Mouse (Mus musculus) right cerebral cortex, postnatal 4 days (tissue): ENCODE measurements around the gene Igflr1.

Experiments used
- DNase-seq: peaks from one replicate; pipeline ENCODE4 v3.0.0-alpha.2; 2022

Igflr1 gene

DNA sequence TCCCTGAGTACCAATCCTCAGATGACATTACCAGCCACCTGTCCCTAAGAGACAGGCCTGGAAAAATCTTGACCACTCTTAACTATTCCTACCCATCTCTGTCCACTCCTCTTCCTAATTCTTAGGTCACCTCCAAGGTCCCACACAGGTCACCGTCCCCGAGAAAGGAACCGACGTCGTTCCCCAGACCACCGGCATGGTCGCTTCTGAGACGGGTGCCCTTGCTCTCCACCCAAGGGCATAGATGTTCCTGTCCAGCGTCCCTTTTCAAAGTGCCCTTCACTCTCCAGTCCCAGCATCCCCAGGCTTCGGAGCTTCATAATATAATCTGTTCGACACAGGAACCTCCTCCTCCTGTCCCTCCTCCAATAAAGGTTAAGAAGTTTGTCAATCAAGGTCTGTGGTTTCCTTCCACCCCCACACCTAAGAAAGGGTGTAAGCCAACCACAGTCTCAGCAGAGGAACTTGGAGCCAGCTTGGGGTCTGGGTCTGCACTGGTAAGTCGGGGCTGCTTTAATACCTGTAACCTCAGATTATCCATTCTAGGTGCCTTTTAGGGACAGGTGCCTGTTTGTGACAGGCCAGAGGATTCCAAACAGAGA lies at the start of gene Igflr1:
Gene Igflr1, plus strand, starts transcription at position 458 of the 602 bp plus-strand sequence.
- DNase-seq = no peak

DNA sequence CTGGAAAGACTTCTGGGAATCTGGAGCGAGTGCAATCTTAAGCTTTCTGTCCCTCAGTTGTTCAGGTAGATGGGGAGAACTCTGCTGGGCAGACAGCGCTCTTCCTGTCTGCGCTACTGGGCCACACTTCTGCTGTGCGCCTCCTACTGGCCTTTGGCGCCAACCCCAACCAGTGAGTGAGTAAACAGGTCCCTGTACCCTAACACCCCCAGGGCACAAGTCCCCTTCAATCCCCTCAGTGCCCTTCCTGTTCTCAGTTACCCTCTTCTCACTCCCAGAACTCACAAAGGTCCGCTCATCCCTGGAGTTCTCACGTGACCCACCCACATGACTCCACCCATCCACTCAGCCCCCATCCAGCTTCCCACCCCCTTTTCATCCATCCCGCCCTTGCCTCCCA lies 46.9 kb upstream of the Igflr1 start:
- no peak for DNase-seq

DNA sequence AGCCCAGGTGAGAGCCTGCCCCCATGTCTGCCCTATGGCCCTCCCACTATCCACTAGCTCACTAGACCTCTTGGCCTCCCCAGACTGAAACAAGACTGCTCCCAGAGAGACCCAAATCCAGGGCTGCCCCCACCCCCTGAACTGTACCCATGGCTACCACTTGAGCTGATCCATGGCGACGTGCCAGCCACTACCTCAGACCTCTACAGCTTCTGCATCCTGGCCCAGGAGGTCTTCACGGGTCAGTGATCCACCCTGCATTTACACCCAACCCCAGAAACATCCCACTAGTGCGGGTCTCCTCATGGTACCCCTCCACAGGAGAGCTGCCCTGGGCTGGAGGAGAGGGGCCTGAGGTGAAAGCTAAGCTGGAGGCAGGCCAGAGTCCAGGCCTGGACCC lies 44.8 kb upstream of the Igflr1 start:
- DNase-seq = peak; percentile 52

DNA sequence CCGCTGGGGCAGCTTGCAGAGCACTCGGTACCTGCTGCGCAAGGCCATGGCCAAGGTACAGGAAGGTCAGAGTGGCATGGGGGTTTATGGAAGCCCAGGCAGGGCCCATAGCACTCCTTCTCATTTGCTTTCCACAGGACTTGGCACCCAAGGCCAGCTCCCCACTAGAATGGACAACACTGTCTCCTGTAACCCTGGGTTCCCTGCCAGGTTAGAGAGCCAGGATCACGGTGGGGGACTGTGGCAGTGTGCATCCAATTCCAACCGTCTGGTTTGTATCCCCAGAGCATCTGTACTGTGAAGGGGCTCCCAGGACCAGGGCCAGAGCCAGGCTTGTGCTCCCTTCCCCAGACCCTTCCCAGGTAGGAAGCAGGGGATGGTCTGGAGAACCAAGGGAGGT lies 44.4 kb upstream of the Igflr1 start:
- DNase-seq = no peak

DNA sequence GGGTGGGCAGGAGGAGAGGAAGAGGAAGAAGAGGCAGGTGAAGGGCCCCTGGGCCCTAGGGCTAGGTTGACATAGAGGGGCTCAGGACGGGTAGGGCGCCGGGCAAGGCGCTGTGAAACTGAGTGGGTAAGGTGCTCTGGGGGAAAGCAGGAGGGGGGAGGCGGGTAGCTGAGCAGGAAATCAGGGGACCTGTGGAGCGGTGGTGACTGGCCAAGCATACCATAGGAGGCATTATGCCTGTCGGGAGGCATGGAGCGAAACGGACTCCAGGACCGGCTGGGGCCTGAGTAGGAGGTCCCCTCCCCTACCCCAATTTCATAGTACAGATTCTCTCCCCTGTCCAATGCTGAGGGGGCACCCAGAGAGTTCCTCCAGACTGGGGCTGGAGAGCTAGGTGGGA lies 42.4 kb upstream of the Igflr1 start:
- DNase-seq = no peak

DNA sequence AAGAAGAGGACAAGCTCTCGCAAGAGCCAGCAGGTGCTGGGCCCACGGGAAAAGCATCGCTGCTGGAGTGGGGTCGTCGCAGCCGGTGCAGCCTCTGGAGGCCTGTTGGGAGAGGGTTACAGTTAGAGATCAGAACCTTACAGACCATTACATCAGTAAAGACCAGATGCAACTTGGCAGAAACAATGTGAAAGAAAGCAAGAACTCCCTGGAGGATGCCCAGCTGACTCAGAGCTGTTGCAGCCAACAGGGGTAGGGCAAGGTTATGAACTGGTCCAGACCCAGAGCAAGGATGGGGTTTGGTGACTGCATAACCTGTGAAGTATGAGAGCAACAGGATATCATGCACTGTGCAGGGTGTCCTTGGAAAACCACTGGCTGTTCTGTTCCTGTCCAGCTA lies 40.7 kb upstream of the Igflr1 start:
- no peak for DNase-seq

DNA sequence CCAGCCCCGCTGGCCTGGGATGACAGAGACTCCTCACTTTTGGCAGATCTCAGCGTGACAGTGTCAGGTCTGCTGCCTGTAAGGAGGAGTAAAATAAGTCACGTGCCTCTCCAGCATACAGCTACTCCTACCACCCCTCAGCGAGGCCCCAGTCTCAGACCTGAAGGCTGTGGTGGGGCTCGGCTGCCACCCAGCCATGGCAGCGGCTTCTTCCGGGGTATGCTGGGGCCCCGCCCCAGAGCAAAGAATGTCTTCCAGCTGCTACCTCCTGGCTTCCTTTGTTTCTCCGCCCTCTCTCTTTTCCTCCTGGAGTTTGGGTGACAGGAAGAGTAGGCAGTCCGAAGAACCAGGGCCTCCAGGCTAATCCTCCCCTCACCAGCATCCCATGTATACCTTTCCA lies 39.3 kb upstream of the Igflr1 start:
- DNase-seq = no peak

DNA sequence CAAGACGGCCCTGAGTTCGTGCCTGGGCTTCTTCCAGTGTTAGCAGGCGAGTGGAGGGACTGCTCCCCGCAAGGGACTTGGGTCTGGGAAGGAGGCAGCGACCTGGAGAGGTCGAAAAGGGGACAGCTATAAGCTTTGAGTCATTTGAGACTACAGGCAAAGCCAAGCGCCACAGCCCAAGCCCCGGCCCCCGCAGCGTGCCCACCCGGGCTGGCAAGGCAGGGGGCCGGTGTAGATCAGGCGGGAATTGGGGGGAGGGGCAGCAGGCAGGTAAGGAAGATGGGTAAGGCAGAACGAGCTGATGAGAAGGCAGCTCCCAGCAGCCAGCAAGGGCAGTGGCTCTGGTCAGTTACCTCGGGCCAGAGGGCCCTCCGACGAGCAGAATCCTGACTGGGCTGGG lies 38.8 kb upstream of the Igflr1 start:
- no peak for DNase-seq

DNA sequence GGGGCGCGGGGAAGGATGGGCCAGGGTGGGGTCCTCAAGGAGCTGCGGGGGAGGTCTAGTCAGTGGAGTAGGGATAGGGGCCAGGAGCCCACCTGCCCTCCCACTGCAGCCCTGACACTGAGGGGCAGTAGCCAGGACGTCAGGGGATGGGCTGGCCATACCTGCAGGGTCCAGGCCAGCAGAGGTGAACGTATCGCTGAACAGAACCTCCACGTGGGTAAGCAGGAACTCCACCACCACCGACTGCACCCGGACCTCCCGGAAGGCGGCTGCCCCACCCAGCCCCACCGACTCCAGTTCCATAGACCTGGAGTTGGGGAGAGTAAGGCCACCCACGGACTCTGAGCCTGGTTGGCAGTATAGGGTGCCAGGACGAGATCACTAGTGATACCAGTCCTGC lies 38.2 kb upstream of the Igflr1 start:
- DNase-seq = no peak

DNA sequence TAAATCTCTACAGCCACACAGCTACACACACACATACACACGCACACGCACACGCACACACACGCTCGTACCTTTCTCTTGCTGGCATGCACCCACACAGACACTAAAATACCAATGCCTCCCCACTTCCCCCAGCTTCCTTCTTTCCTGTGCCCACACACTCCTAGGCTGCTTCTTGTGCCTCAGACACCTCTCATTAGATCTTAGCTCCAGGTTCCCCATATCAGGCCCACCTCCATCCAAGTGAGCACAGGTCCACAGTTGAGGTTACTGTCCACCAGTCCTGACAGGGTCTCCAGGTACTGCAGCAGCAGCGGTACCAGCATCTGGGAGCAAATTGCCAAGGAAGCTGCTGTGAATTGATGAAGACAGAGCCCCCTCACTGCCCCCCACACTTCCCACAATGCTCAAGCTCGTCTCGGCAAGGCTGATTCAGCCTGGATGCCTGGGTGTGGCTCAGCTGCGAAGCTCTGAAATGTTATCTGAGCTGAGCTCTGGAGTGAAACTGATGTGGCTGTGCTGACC lies 33.9 kb upstream of the Igflr1 start:
- no peak for DNase-seq

DNA sequence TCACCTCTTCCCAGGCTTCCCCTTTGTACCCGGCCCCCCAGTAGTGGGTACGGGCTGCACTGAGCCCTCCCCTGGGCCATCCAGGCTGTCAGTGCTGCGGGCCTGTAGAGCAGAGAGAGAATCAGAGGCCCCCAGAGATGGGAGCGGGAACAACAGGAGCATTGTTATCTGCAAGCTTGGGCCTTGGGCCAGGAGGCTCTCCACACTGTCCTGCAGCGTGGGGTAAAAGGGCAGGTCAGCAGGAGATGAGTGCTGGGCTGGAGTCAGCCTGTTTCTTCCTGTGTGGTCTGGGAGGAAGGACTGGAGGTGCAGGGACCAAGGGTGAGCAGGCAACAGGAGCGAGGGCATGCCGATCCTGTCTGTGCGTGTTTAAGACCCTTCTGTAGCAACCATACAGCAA lies 32.3 kb upstream of the Igflr1 start:
- peak; percentile 28 for DNase-seq

DNA sequence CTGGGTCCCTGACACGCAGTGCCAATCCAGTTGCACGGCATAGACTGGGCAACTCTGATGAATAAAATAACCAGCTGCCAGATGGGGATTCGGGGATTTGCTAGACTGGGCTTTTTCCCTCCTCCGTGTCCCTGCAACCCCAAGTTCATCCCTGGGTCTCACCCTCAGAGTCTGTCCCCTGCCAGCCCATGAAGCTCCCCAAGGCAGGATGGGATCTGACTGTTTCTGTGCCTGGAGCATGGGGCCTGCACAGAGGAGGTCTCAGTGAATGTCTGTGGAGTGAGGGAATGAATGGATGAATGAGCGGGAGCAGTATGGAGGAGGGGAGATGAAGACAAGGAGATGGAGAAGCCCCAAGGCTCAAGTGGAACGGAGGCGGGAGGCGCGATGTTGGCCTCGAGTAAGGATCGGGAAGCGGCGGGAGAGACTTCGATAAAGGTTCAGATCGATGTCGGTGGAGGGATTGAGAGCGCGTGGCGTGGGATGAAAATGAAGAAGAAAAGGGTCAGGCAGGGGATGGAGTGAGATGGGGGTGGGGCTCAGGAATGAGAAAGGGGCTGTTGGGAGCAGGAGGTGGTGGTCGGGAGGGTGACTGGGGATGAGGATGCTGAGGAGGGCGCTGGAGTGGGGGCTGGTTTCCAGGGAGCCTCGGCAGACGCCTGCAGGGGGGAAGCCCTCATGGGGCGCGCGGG lies 31.1 kb upstream of the Igflr1 start:
- peak; percentile 60 for DNase-seq

DNA sequence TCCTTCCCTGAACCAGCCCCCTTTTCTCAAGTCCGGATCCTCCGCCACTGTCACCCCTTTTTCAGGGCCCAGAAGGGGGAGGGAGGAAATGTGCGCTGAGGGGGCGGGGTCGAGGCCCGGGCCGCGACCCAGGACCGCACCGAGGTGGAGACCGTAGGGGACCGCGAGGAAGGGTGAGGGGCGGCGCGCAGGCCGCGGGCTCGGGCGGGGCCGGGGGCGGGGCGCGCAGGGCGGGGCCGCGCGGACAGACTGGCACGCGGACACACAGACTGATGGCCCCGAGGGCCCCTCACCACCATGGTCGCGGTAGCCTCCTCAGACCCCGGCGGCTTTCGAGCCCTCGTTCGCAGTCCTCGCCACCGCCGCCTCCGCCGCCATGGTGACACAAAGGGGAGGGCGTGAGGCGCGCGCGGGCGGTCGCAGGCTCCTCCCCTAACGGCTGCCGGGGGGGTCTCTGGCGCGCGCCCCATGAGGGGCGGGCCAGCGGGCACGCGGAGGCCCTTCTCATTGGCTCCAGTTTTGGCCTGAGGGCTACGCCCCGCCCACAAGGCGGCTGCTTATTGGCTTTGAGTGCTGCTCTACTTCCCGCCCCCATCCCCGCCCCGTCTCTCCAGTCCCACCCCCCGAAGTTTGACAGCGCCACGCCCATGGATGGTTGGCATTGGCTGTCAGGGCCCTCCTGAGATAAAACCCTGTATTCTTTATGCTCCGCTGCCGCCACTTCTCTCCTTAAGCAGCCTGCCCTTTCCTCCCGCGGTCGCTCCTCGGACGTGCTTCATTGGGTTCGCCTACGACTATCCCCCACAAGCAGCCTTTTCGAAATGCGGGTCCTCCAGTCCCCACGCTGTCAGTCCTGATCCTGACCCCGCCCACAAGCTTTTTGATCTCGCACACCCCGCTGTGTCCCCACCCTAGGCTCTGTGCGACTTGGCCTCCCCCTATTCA lies 30.3 kb upstream of the Igflr1 start, which contains the start of gene Arhgap33:
Gene Arhgap33, minus strand, starts transcription at position 428 of the 945 bp plus-strand sequence.
- peak; percentile 98 for DNase-seq

DNA sequence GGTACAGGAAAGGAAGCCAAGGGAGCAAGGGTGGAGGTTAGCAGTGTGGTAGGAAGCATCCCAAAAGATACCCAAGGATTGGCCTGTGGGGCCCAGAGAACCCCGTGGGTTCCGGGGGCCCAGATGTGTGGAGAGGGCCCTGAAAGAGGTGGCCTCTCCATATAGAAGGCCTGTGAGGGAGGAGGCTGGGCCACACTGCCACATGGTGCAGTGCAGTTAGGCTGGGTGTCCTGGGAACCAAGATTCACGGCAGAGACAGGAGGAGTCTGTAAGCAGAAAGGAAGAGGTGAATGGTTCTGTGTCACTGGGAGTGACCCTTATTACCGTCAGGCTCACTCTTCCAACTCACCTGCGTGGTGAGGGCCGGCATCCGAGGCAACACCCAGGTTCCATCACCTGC lies 24.7 kb upstream of the Igflr1 start:
- no peak for DNase-seq

DNA sequence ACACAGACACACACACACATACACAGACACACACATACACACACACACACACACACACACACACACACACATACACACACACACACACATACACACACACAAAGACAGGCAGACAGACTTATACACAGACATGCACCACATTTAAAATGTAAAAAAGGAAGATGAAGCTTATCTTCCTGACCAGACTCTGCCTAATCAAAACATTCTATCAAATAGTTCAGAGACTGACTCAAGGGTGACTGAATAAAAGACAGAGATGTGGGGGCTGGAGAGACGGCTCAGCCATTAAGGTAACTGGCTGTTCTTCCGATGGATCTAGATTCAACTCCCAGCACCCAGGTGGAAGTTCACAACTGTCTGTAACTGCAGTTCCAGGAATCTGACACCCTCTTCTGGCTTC lies 20.9 kb upstream of the Igflr1 start:
- no peak for DNase-seq

DNA sequence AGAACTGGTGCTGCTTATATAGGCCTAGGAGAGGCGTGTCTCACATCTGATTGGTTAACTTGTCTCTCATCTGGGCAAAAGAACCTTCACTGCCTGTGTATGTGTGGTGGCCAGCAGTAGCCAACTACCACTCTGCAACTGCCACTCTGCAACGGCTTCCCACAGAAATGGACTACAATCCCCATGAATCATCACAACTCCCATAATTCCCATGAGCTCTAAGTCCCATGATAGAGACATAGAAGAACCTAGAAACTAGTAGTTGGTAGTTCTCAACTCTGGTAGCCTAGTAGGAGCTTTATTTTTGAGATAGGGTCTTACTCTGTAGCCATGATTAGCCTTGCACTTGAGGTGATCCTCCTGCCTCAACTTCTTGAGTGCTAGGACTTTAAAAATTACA lies 15.3 kb upstream of the Igflr1 start:
- no peak for DNase-seq

DNA sequence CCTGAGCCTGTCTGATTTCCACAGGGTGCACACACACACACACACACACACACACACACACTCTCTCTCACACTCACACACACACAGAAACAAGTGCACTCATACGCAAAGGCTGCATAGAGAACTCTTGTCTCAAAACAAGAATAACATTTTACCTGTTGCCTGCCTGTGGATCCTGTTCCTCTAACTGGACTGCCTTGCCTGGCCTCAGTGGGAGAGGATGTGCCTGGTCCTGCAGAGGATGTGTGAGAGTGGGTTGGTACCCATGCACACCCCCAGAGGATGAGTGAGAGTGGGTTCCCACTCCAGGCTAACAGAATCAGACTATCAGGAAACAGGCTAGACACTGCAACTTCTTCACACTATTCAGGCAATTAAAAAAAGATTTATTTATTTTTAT lies 14.6 kb upstream of the Igflr1 start:
- no peak for DNase-seq

DNA sequence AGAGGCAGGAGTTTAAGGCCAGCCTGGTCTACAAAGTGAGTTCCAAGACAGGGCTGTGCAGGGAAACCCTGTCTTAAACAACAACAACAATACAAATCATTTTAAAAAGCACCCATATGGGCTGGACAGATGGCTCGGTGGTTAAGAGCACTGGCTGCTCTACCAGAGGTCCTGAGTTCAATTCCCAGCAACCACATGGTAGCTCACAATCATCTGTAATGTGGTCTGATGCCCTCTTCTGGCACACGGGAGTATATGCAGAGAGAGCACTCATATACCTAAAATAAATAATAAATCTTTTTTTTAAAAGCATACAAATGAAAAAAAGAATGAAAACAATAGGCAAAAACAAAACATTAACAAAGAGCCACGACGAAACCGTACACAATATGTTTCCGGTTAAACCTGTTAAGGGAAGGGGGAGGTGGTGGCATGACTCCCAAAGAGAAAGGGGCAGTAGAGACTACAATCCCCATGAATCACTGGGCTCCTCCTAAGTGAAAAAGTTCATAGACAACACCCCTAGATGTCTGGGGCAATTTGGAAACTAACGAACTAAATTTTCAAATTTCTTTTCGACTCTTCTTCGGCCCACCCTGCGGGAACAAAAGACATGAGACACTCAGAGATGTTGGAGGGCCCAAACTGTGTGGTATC lies 13.7 kb upstream of the Igflr1 start:
- no peak for DNase-seq

DNA sequence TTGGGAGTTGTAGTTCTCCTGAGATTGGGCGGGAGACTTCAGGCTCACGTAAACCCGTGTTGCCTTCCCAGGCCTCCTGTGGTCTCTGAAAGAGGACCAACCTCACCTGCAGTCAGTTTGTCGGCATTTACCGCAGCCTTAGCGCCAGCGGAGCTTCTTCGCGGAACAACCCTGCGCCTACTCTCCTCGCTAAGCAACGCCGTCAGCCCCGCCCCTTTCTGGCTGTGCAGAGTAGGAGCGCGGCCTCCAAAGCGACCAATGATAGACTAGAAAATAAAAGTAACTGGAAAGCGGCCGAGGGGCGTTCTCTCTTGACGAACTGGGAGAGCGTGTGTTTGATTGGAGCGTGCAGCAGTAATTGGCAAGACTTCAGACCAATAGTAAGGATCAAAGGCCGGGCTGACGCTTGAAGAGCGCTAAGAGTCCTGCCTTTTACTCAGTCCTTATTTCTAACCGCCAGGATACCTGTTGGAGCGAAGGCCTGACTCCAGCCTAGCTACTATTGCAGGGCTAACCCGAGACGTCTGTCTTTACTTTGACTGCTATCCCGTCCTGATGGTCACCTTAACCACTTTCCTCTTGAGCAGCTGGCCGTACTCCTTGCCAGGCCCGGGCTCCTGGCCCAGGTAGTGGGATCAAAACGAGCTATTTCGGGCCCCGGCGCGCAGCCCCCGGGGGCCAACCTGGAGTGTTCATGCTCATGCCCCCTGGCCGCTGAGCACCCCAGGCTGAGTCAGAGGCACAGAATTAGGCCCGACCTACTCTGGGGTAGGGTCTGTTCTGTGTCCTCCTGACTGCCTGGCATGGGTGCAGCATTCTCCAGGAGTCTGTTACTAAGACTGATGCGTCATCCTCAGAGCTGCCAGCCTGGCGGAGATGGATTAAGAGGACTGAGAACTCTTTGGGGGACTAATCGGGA lies 12.9 kb upstream of the Igflr1 start, which contains the start of the genes Hspb6 and Proser3:
Gene Hspb6, plus strand, starts transcription at position 77 of the 919 bp plus-strand sequence.
Gene Proser3, minus strand, starts transcription at position 198 of the 919 bp plus-strand sequence.
- DNase-seq = peak; percentile 95

DNA sequence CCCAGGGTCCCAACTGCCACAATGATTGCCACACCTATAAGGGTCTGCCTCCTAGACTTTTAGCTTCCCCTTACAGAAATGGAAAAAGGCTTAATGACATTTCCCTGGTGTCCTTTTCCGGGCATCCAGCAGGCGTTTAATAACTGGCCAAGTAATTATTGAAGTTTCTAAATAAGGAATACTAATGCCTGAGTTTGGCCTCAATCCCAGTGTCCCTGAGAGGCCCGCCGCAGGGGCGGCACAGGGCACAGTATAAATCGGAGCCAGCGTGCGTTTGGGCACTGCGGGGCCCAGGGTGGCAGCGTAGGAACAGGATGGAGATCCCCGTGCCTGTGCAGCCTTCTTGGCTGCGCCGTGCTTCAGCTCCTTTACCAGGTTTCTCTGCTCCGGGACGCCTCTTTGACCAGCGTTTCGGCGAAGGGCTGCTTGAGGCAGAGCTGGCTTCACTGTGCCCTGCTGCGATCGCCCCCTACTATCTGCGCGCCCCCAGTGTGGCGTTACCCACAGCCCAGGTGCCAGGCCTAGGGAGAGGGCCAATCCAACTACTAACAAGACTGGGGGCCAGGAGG lies 12.1 kb upstream of the Igflr1 start:
- DNase-seq = no peak
